Mouse (Mus musculus) limb, embryonic 10.5 days (tissue): ENCODE data around the gene Vrk1. TPM values are rescaled to one million over a fixed set of nuclear protein-coding genes. Genes with fewer than 3 reads are reported as not detected.

ENCODE experiments used
- DNase-seq: peaks from one replicate; pipeline ENCODE4 v3.0.0-alpha.2; 2017; ENCODE audit warnings: low spot score
- H3K27ac ChIP-seq: fragments of 300-500 bp; sonication (generic); 2 replicates; pipeline ENCODE4 v1.5.1; 2016; ENCODE audit warnings: mild to moderate bottlenecking
- H3K27me3 ChIP-seq: fragments of 300-500 bp; sonication (generic); 2 replicates; pipeline ENCODE4 v1.6.1; 2016; ENCODE audit warnings: low read depth, mild to moderate bottlenecking; ENCODE audit not compliant: poor library complexity, severe bottlenecking
- H3K36me3 ChIP-seq: fragments of 300-500 bp; sonication (generic); 2 replicates; pipeline ENCODE4 v1.6.1; 2016; ENCODE audit warnings: mild to moderate bottlenecking, moderate library complexity
- H3K4me1 ChIP-seq: fragments of 300-500 bp; sonication (generic); 2 replicates; pipeline ENCODE4 v1.6.1; 2016
- H3K4me3 ChIP-seq: fragments of 300-500 bp; sonication (generic); 2 replicates; pipeline ENCODE4 v1.5.1; 2016; ENCODE audit warnings: mild to moderate bottlenecking, moderate library complexity
- H3K9me3 ChIP-seq: fragments of 300-500 bp; sonication (generic); replicated peaks from 2 replicates; pipeline ENCODE4 v1.6.1; 2016; ENCODE audit warnings: mild to moderate bottlenecking
- WGBS: fragments of 180-500 bp; shearing (Covaris S2); methylation state at CpG from one replicate; pipeline ENCODE4 v1.1.7; 2016; 5-methylcytosine and 5-hydroxymethylcytosine counted together
- polyA plus RNA-seq: library from polyadenylated mRNA; unstranded; fragments of >200 nt; fragmentation: Nextera tagmentation; extraction: Ambion mirVana; gene quantifications from 2 replicates; pipeline ENCODE4 v1.2.1, GENCODE M21; 2016

The Vrk1 gene
- polyA plus RNA-seq, 1 experiment from 2014 or later, result 115 TPM

- no peaks in the 10 kb centered on the region for H3K9me3 ChIP-seq
- H3K27me3 ChIP-seq, result no peaks in the 10 kb centered on the region
- 91% methylated on average over 22 of the region's 22 CpGs for WGBS
- H3K4me3 ChIP-seq, result no peak overlapping the region
- H3K27ac ChIP-seq, result no peak overlapping the region
- DNase-seq, result no peak
- H3K36me3 ChIP-seq, result peaks cover 6% of the 10 kb centered on the region; the same call in 1 of the 2 replicates
- H3K4me1 ChIP-seq, result peaks cover 5% of the 10 kb centered on the region; the same call in 1 of the 2 replicates
Observed at GRCm38 (mm10) chr12:106008348-106009050, 1.5 kb upstream of the Vrk1 start.

- Histone ChIP-seq H3K4me1 (peaks cover 5% of the 10 kb centered on the region; the same call in 1 of the 2 replicates), H3K4me3 (peak overlapping the region; percentile 72), H3K27me3 (no peaks in the 10 kb centered on the region), H3K9me3 (no peaks in the 10 kb centered on the region), H3K36me3 (peaks cover 12% of the 10 kb centered on the region), H3K27ac (peak overlapping the region; percentile 88)
- 85% methylated on average over 12 of the region's 12 CpGs for WGBS
- DNase-seq, result no peak
Observed at GRCm38 (mm10) chr12:106009122-106009870, 732 bp upstream of the Vrk1 start.

GRCm38 (mm10) chr12:106012161-106012560, 2.1 kb downstream of the Vrk1 start:
- 74% methylated on average over 2 of the region's 2 CpGs for WGBS

GRCm38 (mm10) chr12:106016265-106017012, 6.4 kb downstream of the Vrk1 start:
- Histone ChIP-seq H3K9me3 (no peaks in the 10 kb centered on the region), H3K27ac (no peak overlapping the region), H3K27me3 (no peaks in the 10 kb centered on the region), H3K4me1 (peaks cover under 1% of the 10 kb centered on the region; the same call in 1 of the 2 replicates), H3K36me3 (peaks cover 23% of the 10 kb centered on the region), H3K4me3 (no peak overlapping the region)
- WGBS, result 96% methylated on average over 12 of the region's 12 CpGs
- DNase-seq, result no peak

More at GRCm38 (mm10) chr12:106012161-106012560, 2.1 kb downstream of the Vrk1 start:
- Histone ChIP-seq H3K9me3 (no peaks in the 10 kb centered on the region), H3K27me3 (no peaks in the 10 kb centered on the region), H3K36me3 (peaks cover 23% of the 10 kb centered on the region), H3K4me1 (peaks cover 5% of the 10 kb centered on the region; the same call in 1 of the 2 replicates), H3K4me3 (no peak overlapping the region), H3K27ac (no peak overlapping the region)
- DNase-seq, result no peak

- Histone ChIP-seq H3K27ac (no peak overlapping the region), H3K27me3 (no peaks in the 10 kb centered on the region), H3K4me3 (no peak overlapping the region), H3K9me3 (no peaks in the 10 kb centered on the region), H3K36me3 (peaks cover 20% of the 10 kb centered on the region), H3K4me1 (no peaks in the 10 kb centered on the region)
- DNase-seq, result no peak
- WGBS, result 87% methylated on average over 4 of the region's 4 CpGs
Observed at GRCm38 (mm10) chr12:106020063-106020462, 10.0 kb downstream of the Vrk1 start.

GRCm38 (mm10) chr12:106023652-106024051, 13.6 kb downstream of the Vrk1 start:
- H3K9me3 ChIP-seq, result no peaks in the 10 kb centered on the region
- H3K27ac ChIP-seq, result no peak overlapping the region
- no peaks in the 10 kb centered on the region for H3K27me3 ChIP-seq
- no peaks in the 10 kb centered on the region for H3K4me1 ChIP-seq
- 94% methylated on average over 9 of the region's 9 CpGs for WGBS
- no peak for DNase-seq
- H3K4me3 ChIP-seq, result no peak overlapping the region
- peaks cover 33% of the 10 kb centered on the region for H3K36me3 ChIP-seq

- Histone ChIP-seq H3K9me3 (no peaks in the 10 kb centered on the region), H3K27me3 (no peaks in the 10 kb centered on the region), H3K4me1 (peaks cover 3% of the 10 kb centered on the region; the same call in 1 of the 2 replicates), H3K27ac (no peak overlapping the region), H3K36me3 (peaks cover 41% of the 10 kb centered on the region), H3K4me3 (no peak overlapping the region)
- no peak for DNase-seq
- 82% methylated on average over 6 of the region's 6 CpGs for whole genome bisulfite sequencing
Observed at GRCm38 (mm10) chr12:106025416-106025815, 15.4 kb downstream of the Vrk1 start.

- H3K9me3 ChIP-seq, result no peaks in the 10 kb centered on the region
- WGBS, result 92% methylated on average over 16 of the region's 16 CpGs
Observed at GRCm38 (mm10) chr12:106026385-106027134, 16.5 kb downstream of the Vrk1 start.

GRCm38 (mm10) chr12:106027372-106027771, 17.3 kb downstream of the Vrk1 start:
- Histone ChIP-seq H3K4me3 (no peak overlapping the region), H3K9me3 (no peaks in the 10 kb centered on the region), H3K36me3 (peaks cover 41% of the 10 kb centered on the region), H3K27me3 (no peaks in the 10 kb centered on the region), H3K4me1 (peaks cover 6% of the 10 kb centered on the region; the same call in 1 of the 2 replicates), H3K27ac (no peak overlapping the region)
- DNase-seq, result no peak
- 89% methylated on average over 5 of the region's 5 CpGs for WGBS

More at GRCm38 (mm10) chr12:106026385-106027134, 16.5 kb downstream of the Vrk1 start:
- H3K4me1 ChIP-seq, result peaks cover 6% of the 10 kb centered on the region; the same call in 1 of the 2 replicates
- peaks cover 41% of the 10 kb centered on the region for H3K36me3 ChIP-seq
- H3K27me3 ChIP-seq, result no peaks in the 10 kb centered on the region
- no peak overlapping the region for H3K4me3 ChIP-seq
- no peak for DNase-seq
- no peak overlapping the region for H3K27ac ChIP-seq

GRCm38 (mm10) chr12:106029582-106029981, 19.6 kb downstream of the Vrk1 start:
- DNase-seq, result no peak
- Histone ChIP-seq H3K4me3 (no peak overlapping the region), H3K36me3 (peaks cover 38% of the 10 kb centered on the region), H3K9me3 (no peaks in the 10 kb centered on the region), H3K4me1 (peaks cover 11% of the 10 kb centered on the region; the same call in 1 of the 2 replicates), H3K27me3 (no peaks in the 10 kb centered on the region), H3K27ac (no peak overlapping the region)
- WGBS, result 83% methylated on average over 2 of the region's 2 CpGs

GRCm38 (mm10) chr12:106030146-106030745, 20.2 kb downstream of the Vrk1 start:
- DNase-seq, result no peak
- peaks cover 11% of the 10 kb centered on the region; the same call in 1 of the 2 replicates for H3K4me1 ChIP-seq
- H3K27me3 ChIP-seq, result no peaks in the 10 kb centered on the region
- H3K9me3 ChIP-seq, result no peaks in the 10 kb centered on the region
- H3K36me3 ChIP-seq, result peaks cover 38% of the 10 kb centered on the region
- 90% methylated on average over 7 of the region's 7 CpGs for WGBS
- H3K4me3 ChIP-seq, result no peak overlapping the region
- no peak overlapping the region for H3K27ac ChIP-seq

GRCm38 (mm10) chr12:106030796-106031195, 20.8 kb downstream of the Vrk1 start:
- Histone ChIP-seq H3K4me3 (no peak overlapping the region), H3K36me3 (peaks cover 34% of the 10 kb centered on the region), H3K27ac (no peak overlapping the region), H3K9me3 (no peaks in the 10 kb centered on the region), H3K4me1 (peaks cover 11% of the 10 kb centered on the region; the same call in 1 of the 2 replicates), H3K27me3 (no peaks in the 10 kb centered on the region)
- DNase-seq, result no peak
- 90% methylated on average over 7 of the region's 7 CpGs for WGBS
